Mouse (Mus musculus): ENCODE results near the gene P4ha1. TPM values are rescaled to one million over a fixed set of nuclear protein-coding genes. Genes with fewer than 3 reads are reported as not detected.

The P4ha1 gene
- polyA plus RNA-seq, 1 experiment from 2014 or later = 80.9 TPM

- 86% methylated on average over 8 of the region's 8 CpGs for WGBS
Observed at GRCm38 (mm10) chr10:59355020-59355419, 31.9 kb downstream of the P4ha1 start.

GRCm38 (mm10) chr10:59358744-59359143 lies 35.6 kb downstream of the P4ha1 start:
- H3K36me3 ChIP-seq (ENCODE audit: control insufficient read depth, insufficient read depth, low read length) = peaks cover 13% of the 10 kb centered on the region; the same call in 1 of the 2 replicates
- no peak overlapping the region for H3K4me2 ChIP-seq (ENCODE audit: low read depth, low read length)
- no peaks in the 10 kb centered on the region for H3K27me3 ChIP-seq (ENCODE audit: control insufficient read depth, insufficient read depth, low read length)
- no peaks in the 10 kb centered on the region for H3K4me1 ChIP-seq (ENCODE audit: control insufficient read depth, insufficient read depth, low read length)
- no peak overlapping the region for H3K27ac ChIP-seq (ENCODE audit: low read length)
- no peak overlapping the region for H3K9ac ChIP-seq (ENCODE audit: low read length)
- no peaks in the 10 kb centered on the region for H3K9me3 ChIP-seq (replicated peaks; ENCODE audit: control insufficient read depth, low read length)
- 88% methylated on average over 4 of the region's 4 CpGs for WGBS
- no peak for ATAC-seq (ENCODE audit: insufficient read depth, low FRiP score)
- H3K4me3 ChIP-seq (replicated peaks; ENCODE audit: low read length) = no peak overlapping the region

More at GRCm38 (mm10) chr10:59355020-59355419, 31.9 kb downstream of the P4ha1 start:
- Histone ChIP-seq H3K27me3 (ENCODE audit: control insufficient read depth, insufficient read depth, low read length) (no peaks in the 10 kb centered on the region), H3K4me1 (ENCODE audit: control insufficient read depth, insufficient read depth, low read length) (no peaks in the 10 kb centered on the region), H3K4me3 (replicated peaks; ENCODE audit: low read length) (no peak overlapping the region), H3K4me2 (ENCODE audit: low read depth, low read length) (no peak overlapping the region), H3K27ac (ENCODE audit: low read length) (no peak overlapping the region), H3K9me3 (replicated peaks; ENCODE audit: control insufficient read depth, low read length) (no peaks in the 10 kb centered on the region), H3K36me3 (ENCODE audit: control insufficient read depth, insufficient read depth, low read length) (peaks cover 14% of the 10 kb centered on the region; the same call in 1 of the 2 replicates), H3K9ac (ENCODE audit: low read length) (no peak overlapping the region)
- ATAC-seq (ENCODE audit: insufficient read depth, low FRiP score) = no peak

- peaks cover 15% of the 10 kb centered on the region for H3K36me3 ChIP-seq (ENCODE audit: control insufficient read depth, insufficient read depth, low read length)
- no peak overlapping the region for H3K9ac ChIP-seq (ENCODE audit: low read length)
- no peaks in the 10 kb centered on the region for H3K9me3 ChIP-seq (replicated peaks; ENCODE audit: control insufficient read depth, low read length)
- ATAC-seq (ENCODE audit: insufficient read depth, low FRiP score) = no peak
- no peak overlapping the region for H3K4me3 ChIP-seq (replicated peaks; ENCODE audit: low read length)
- no peak overlapping the region for H3K27ac ChIP-seq (ENCODE audit: low read length)
- no peak overlapping the region for H3K4me2 ChIP-seq (ENCODE audit: low read depth, low read length)
- 81% methylated on average over 2 of the region's 2 CpGs for WGBS
- no peaks in the 10 kb centered on the region for H3K4me1 ChIP-seq (ENCODE audit: control insufficient read depth, insufficient read depth, low read length)
- no peaks in the 10 kb centered on the region for H3K27me3 ChIP-seq (ENCODE audit: control insufficient read depth, insufficient read depth, low read length)
Observed at GRCm38 (mm10) chr10:59363208-59363607, 40.1 kb downstream of the P4ha1 start.

GRCm38 (mm10) chr10:59364551-59364950 lies 41.5 kb downstream of the P4ha1 start:
- no peak for ATAC-seq (ENCODE audit: insufficient read depth, low FRiP score)
- Histone ChIP-seq H3K36me3 (ENCODE audit: control insufficient read depth, insufficient read depth, low read length) (peaks cover 15% of the 10 kb centered on the region), H3K27me3 (ENCODE audit: control insufficient read depth, insufficient read depth, low read length) (no peaks in the 10 kb centered on the region), H3K9me3 (replicated peaks; ENCODE audit: control insufficient read depth, low read length) (no peaks in the 10 kb centered on the region), H3K27ac (ENCODE audit: low read length) (no peak overlapping the region), H3K4me3 (replicated peaks; ENCODE audit: low read length) (no peak overlapping the region), H3K4me1 (ENCODE audit: control insufficient read depth, insufficient read depth, low read length) (no peaks in the 10 kb centered on the region), H3K4me2 (ENCODE audit: low read depth, low read length) (no peak overlapping the region), H3K9ac (ENCODE audit: low read length) (no peak overlapping the region)
- 74% methylated on average over 3 of the region's 3 CpGs for WGBS

GRCm38 (mm10) chr10:59365804-59366589 lies 42.9 kb downstream of the P4ha1 start:
- Histone ChIP-seq H3K27ac (ENCODE audit: low read length) (no peak overlapping the region), H3K27me3 (ENCODE audit: control insufficient read depth, insufficient read depth, low read length) (no peaks in the 10 kb centered on the region), H3K9ac (ENCODE audit: low read length) (no peak overlapping the region), H3K4me3 (replicated peaks; ENCODE audit: low read length) (no peak overlapping the region), H3K9me3 (replicated peaks; ENCODE audit: control insufficient read depth, low read length) (no peaks in the 10 kb centered on the region), H3K4me2 (ENCODE audit: low read depth, low read length) (no peak overlapping the region), H3K36me3 (ENCODE audit: control insufficient read depth, insufficient read depth, low read length) (peaks cover 15% of the 10 kb centered on the region), H3K4me1 (ENCODE audit: control insufficient read depth, insufficient read depth, low read length) (no peaks in the 10 kb centered on the region)
- no peak for ATAC-seq (ENCODE audit: insufficient read depth, low FRiP score)
- WGBS = 78% methylated on average over 5 of the region's 5 CpGs

- Histone ChIP-seq H3K27me3 (ENCODE audit: control insufficient read depth, insufficient read depth, low read length) (no peaks in the 10 kb centered on the region), H3K9ac (ENCODE audit: low read length) (no peak overlapping the region), H3K4me3 (replicated peaks; ENCODE audit: low read length) (no peak overlapping the region), H3K4me1 (ENCODE audit: control insufficient read depth, insufficient read depth, low read length) (no peaks in the 10 kb centered on the region), H3K9me3 (replicated peaks; ENCODE audit: control insufficient read depth, low read length) (no peaks in the 10 kb centered on the region), H3K27ac (ENCODE audit: low read length) (no peak overlapping the region), H3K36me3 (ENCODE audit: control insufficient read depth, insufficient read depth, low read length) (peaks cover 15% of the 10 kb centered on the region), H3K4me2 (ENCODE audit: low read depth, low read length) (no peak overlapping the region)
- ATAC-seq (ENCODE audit: insufficient read depth, low FRiP score) = no peak
- WGBS = 97% methylated on average over 4 of the region's 4 CpGs
Observed at GRCm38 (mm10) chr10:59366746-59367145, 43.6 kb downstream of the P4ha1 start.

GRCm38 (mm10) chr10:59367206-59367605 lies 44.1 kb downstream of the P4ha1 start:
- ATAC-seq (ENCODE audit: insufficient read depth, low FRiP score) = no peak
- H3K4me3 ChIP-seq (replicated peaks; ENCODE audit: low read length) = no peak overlapping the region
- no peak overlapping the region for H3K4me2 ChIP-seq (ENCODE audit: low read depth, low read length)
- H3K27me3 ChIP-seq (ENCODE audit: control insufficient read depth, insufficient read depth, low read length) = no peaks in the 10 kb centered on the region
- H3K27ac ChIP-seq (ENCODE audit: low read length) = no peak overlapping the region
- H3K4me1 ChIP-seq (ENCODE audit: control insufficient read depth, insufficient read depth, low read length) = no peaks in the 10 kb centered on the region
- H3K36me3 ChIP-seq (ENCODE audit: control insufficient read depth, insufficient read depth, low read length) = peaks cover 15% of the 10 kb centered on the region
- WGBS = 64% methylated on average over 4 of the region's 4 CpGs
- H3K9ac ChIP-seq (ENCODE audit: low read length) = no peak overlapping the region
- no peaks in the 10 kb centered on the region for H3K9me3 ChIP-seq (replicated peaks; ENCODE audit: control insufficient read depth, low read length)

GRCm38 (mm10) chr10:59368729-59369128 lies 45.6 kb downstream of the P4ha1 start:
- no peak overlapping the region for H3K9ac ChIP-seq (ENCODE audit: low read length)
- H3K4me2 ChIP-seq (ENCODE audit: low read depth, low read length) = no peak overlapping the region
- ATAC-seq (ENCODE audit: insufficient read depth, low FRiP score) = no peak
- H3K36me3 ChIP-seq (ENCODE audit: control insufficient read depth, insufficient read depth, low read length) = peaks cover 12% of the 10 kb centered on the region
- H3K27me3 ChIP-seq (ENCODE audit: control insufficient read depth, insufficient read depth, low read length) = no peaks in the 10 kb centered on the region
- H3K4me3 ChIP-seq (replicated peaks; ENCODE audit: low read length) = no peak overlapping the region
- no peak overlapping the region for H3K27ac ChIP-seq (ENCODE audit: low read length)
- 82% methylated on average over 8 of the region's 8 CpGs for WGBS
- no peaks in the 10 kb centered on the region for H3K4me1 ChIP-seq (ENCODE audit: control insufficient read depth, insufficient read depth, low read length)
- H3K9me3 ChIP-seq (replicated peaks; ENCODE audit: control insufficient read depth, low read length) = no peaks in the 10 kb centered on the region

GRCm38 (mm10) chr10:59369426-59369825 lies 46.3 kb downstream of the P4ha1 start:
- ATAC-seq (ENCODE audit: insufficient read depth, low FRiP score) = no peak
- H3K4me1 ChIP-seq (ENCODE audit: control insufficient read depth, insufficient read depth, low read length) = no peaks in the 10 kb centered on the region
- peaks cover 12% of the 10 kb centered on the region for H3K36me3 ChIP-seq (ENCODE audit: control insufficient read depth, insufficient read depth, low read length)
- no peak overlapping the region for H3K9ac ChIP-seq (ENCODE audit: low read length)
- WGBS = 82% methylated on average over 9 of the region's 9 CpGs
- no peaks in the 10 kb centered on the region for H3K9me3 ChIP-seq (replicated peaks; ENCODE audit: control insufficient read depth, low read length)
- no peaks in the 10 kb centered on the region for H3K27me3 ChIP-seq (ENCODE audit: control insufficient read depth, insufficient read depth, low read length)
- H3K4me2 ChIP-seq (ENCODE audit: low read depth, low read length) = no peak overlapping the region
- no peak overlapping the region for H3K27ac ChIP-seq (ENCODE audit: low read length)
- no peak overlapping the region for H3K4me3 ChIP-seq (replicated peaks; ENCODE audit: low read length)

All from stomach, embryonic 16.5 days (tissue).